ENCODE assay signal across 8 mouse cellular contexts in genomic region chr5:9161456-9162041, GRCm38 (mm10). TPM values are rescaled to one million over a fixed set of nuclear protein-coding genes. Genes with fewer than 3 reads are reported as not detected.
DNase-seq lines count a peak whose midpoint lies in the region; ATAC-seq lines count a peak whose summit lies in the region.

TSS of gene Dmtf1 (minus strand) at chr5:9161776.

- 0 out of 2 replicates have a peak, but pooled peaks cover 6% of the 10 kb centered on the region for H3K36me3 ChIP-seq in heart, embryonic 13.5 days
- H3K36me3 ChIP-seq in liver, embryonic 12.5 days = peaks cover 7% of the 10 kb centered on the region; the same call in 1 of the 2 replicates
- H3K36me3 ChIP-seq in stomach, embryonic 15.5 days = no peaks in the 10 kb centered on the region

- no peaks in the 10 kb centered on the region for H3K27me3 ChIP-seq in heart, embryonic 13.5 days (replicated peaks)
- H3K27me3 ChIP-seq in liver, embryonic 12.5 days (replicated peaks) = no peaks in the 10 kb centered on the region
- H3K27me3 ChIP-seq in stomach, embryonic 15.5 days (replicated peaks) = no peaks in the 10 kb centered on the region

- no peaks in the 10 kb centered on the region for H3K9me3 ChIP-seq in heart, embryonic 13.5 days
- H3K9me3 ChIP-seq in liver, embryonic 12.5 days (replicated peaks) = no peaks in the 10 kb centered on the region
- H3K9me3 ChIP-seq in stomach, embryonic 15.5 days = no peaks in the 10 kb centered on the region

- H3K27ac ChIP-seq in brown adipose tissue, adult 24 weeks (replicated peaks; ENCODE audit: low read depth, low read length) = peak within 1 kb of the TSS; percentile 84
- H3K27ac ChIP-seq in heart, embryonic 13.5 days (replicated peaks) = peak within 1 kb of the TSS; percentile 100
- peak within 1 kb of the TSS; percentile 98 for H3K27ac ChIP-seq in liver, embryonic 12.5 days
- peak within 1 kb of the TSS; percentile 100 for H3K27ac ChIP-seq in stomach, embryonic 15.5 days

- peak within 1 kb of the TSS; percentile 99 for H3K9ac ChIP-seq in heart, embryonic 13.5 days
- H3K9ac ChIP-seq in liver, embryonic 12.5 days = peak within 1 kb of the TSS; percentile 97
- H3K9ac ChIP-seq in stomach, embryonic 15.5 days = peak within 1 kb of the TSS; percentile 97

- H3K4me1 ChIP-seq in brown adipose tissue, adult 24 weeks (ENCODE audit: control insufficient read depth, insufficient read depth, insufficient read length, low read length) = peaks cover 8% of the 10 kb centered on the region
- H3K4me1 ChIP-seq in heart, embryonic 13.5 days = peaks cover 30% of the 10 kb centered on the region
- H3K4me1 ChIP-seq in liver, embryonic 12.5 days = peaks cover 28% of the 10 kb centered on the region
- no peaks in the 10 kb centered on the region for H3K4me1 ChIP-seq in stomach, embryonic 15.5 days

- DNase-seq in CD4-positive, CD25-positive, alpha-beta regulatory T cell, adult 2 months (ENCODE audit: low read depth, low spot score) = peak; percentile 96
- DNase-seq in fat pad, adult 2 months (ENCODE audit: extremely low read depth, low read depth, low spot score) = peak; percentile 30
- DNase-seq in kidney, postnatal 10 days = peak; percentile 95
- peak; percentile 73 to 85 for DNase-seq in natural killer cell, adult 2 months (ENCODE audit: low spot score in 2 of 2)

- peak within 1 kb of the TSS; percentile 71 for H3K4me3 ChIP-seq in brown adipose tissue, adult 24 weeks (ENCODE audit: insufficient read depth, low read depth, low read length)
- H3K4me3 ChIP-seq in heart, embryonic 13.5 days = peak within 1 kb of the TSS; percentile 95
- peak within 1 kb of the TSS; percentile 97 for H3K4me3 ChIP-seq in liver, embryonic 12.5 days
- H3K4me3 ChIP-seq in stomach, embryonic 15.5 days (replicated peaks) = peak within 1 kb of the TSS; percentile 94

- peak within 1 kb of the TSS; percentile 84 for H3K4me2 ChIP-seq in heart, embryonic 13.5 days
- H3K4me2 ChIP-seq in liver, embryonic 12.5 days = peak within 1 kb of the TSS; percentile 92
- peak within 1 kb of the TSS; percentile 64 for H3K4me2 ChIP-seq in stomach, embryonic 15.5 days

- peak; percentile 98 for ATAC-seq in heart, embryonic 13.5 days (ENCODE audit: extremely low read depth, insufficient number of reproducible peaks, low FRiP score, low TSS enrichment)
- peak; percentile 96 for ATAC-seq in liver, embryonic 12.5 days
- peak; percentile 97 for ATAC-seq in stomach, embryonic 15.5 days (ENCODE audit: insufficient read depth, low FRiP score, low read depth)

- under 1% methylated on average over 63 of the region's 64 CpGs for WGBS in heart, embryonic 13.5 days
- WGBS in liver, embryonic 12.5 days (ENCODE audit: insufficient replicate concordance) = under 1% methylated on average over 56 of the region's 64 CpGs
- under 1% methylated on average over 63 of the region's 64 CpGs for whole genome bisulfite sequencing in stomach, embryonic 15.5 days

RNA-seq across cellular contexts. Expression of gene Dmtf1, which starts in this region (rescaled TPM):
- polyA plus RNA-seq in brown adipose tissue, adult 24 weeks (2012; ENCODE audit: insufficient read depth, insufficient read length, missing spikeins) = 9.7 and 15.1 TPM in 2 replicates
- polyA plus RNA-seq in heart, embryonic 13.5 days (2015; fragmentation: Nextera tagmentation; extraction: Ambion mirVana) = 24.5 and 27.7 TPM in 2 replicates
- 18.0 and 21.2 TPM in 2 replicates for polyA plus RNA-seq in liver, embryonic 12.5 days (2016; fragmentation: Nextera tagmentation; extraction: Ambion mirVana)
- polyA plus RNA-seq in stomach, embryonic 15.5 days (2015; fragmentation: Nextera tagmentation; extraction: Ambion mirVana) = 37.7 and 38.2 TPM in 2 replicates

Comparison
In these comparisons a context has a peak if more than half of its experiments do, and no peak if none do; other contexts are left out.
1. Peak in every context shown above with its lines: DNase-seq, ATAC-seq, H3K4me3 ChIP-seq and H3K27ac ChIP-seq.
2. DNase-seq: peak in every context shown above with its lines; median percentile 96 in CD4-positive, CD25-positive, alpha-beta regulatory T cell, adult 2 months; 95 in kidney, postnatal 10 days; 79 in natural killer cell, adult 2 months; 30 in fat pad, adult 2 months.